Mouse (Mus musculus) hindbrain, embryonic 11.5 days (tissue): ENCODE measurements around the gene Pth2. TPM values are rescaled to one million over a fixed set of nuclear protein-coding genes. Genes with fewer than 3 reads are reported as not detected.

Experiments
- ATAC-seq: fragments of 200-750 bp; cut with Nextera tagmentation; 2 replicates; pipeline ENCODE4 v1.8.0; 2017; ENCODE audit warnings: mild to moderate bottlenecking, moderate TSS enrichment, moderate library complexity; ENCODE audit not compliant: low FRiP score
- DNase-seq: peaks from one replicate; pipeline ENCODE4 v3.0.0-alpha.2; 2015; ENCODE audit warnings: low spot score
- H3K27ac ChIP-seq: fragments of 300-500 bp; sonication (generic); 2 replicates; pipeline ENCODE4 v1.5.1; 2014; ENCODE audit warnings: mild to moderate bottlenecking, low read depth, low read length
- H3K27me3 ChIP-seq: fragments of 300-500 bp; sonication (generic); 2 replicates; pipeline ENCODE4 v1.6.1; 2014; ENCODE audit warnings: mild to moderate bottlenecking, low read length, moderate library complexity, mixed read lengths; ENCODE audit not compliant: control insufficient read depth, insufficient read depth
- H3K36me3 ChIP-seq: fragments of 300-500 bp; sonication (generic); 2 replicates; pipeline ENCODE4 v1.6.1; 2014; ENCODE audit warnings: mild to moderate bottlenecking, low read length, moderate library complexity, mixed read lengths; ENCODE audit not compliant: control insufficient read depth, insufficient read depth
- H3K4me1 ChIP-seq: fragments of 300-500 bp; sonication (generic); replicated peaks from 2 replicates; pipeline ENCODE4 v1.6.1; 2014; ENCODE audit warnings: low read length, mixed read lengths; ENCODE audit not compliant: control insufficient read depth, insufficient read depth
- H3K4me2 ChIP-seq: fragments of 300-500 bp; sonication (generic); replicated peaks from 2 replicates; pipeline ENCODE4 v1.6.1; 2014; ENCODE audit warnings: mild to moderate bottlenecking, low read depth, low read length
- H3K4me3 ChIP-seq: fragments of 300-500 bp; sonication (generic); 2 replicates; pipeline ENCODE4 v1.5.1; 2014; ENCODE audit warnings: low read depth, low read length
- H3K9ac ChIP-seq: fragments of 300-500 bp; sonication (generic); 2 replicates; pipeline ENCODE4 v1.6.1; 2014; ENCODE audit warnings: low read depth, low read length
- H3K9me3 ChIP-seq: fragments of 300-500 bp; sonication (generic); 2 replicates; pipeline ENCODE4 v1.6.1; 2016; ENCODE audit warnings: low read length; ENCODE audit not compliant: control insufficient read depth
- WGBS: fragments of 180-500 bp; shearing (Covaris S2); extraction: QIAGEN DNeasy Blood & Tissue Kit; methylation state at CpG from one replicate; pipeline ENCODE4 v1.1.7; 2014; 5-methylcytosine and 5-hydroxymethylcytosine counted together
- polyA plus RNA-seq: library from polyadenylated mRNA; unstranded; fragments of >200 nt; fragmentation: Nextera tagmentation; extraction: Ambion mirVana; gene quantifications from 2 replicates; pipeline ENCODE4 v1.2.1, GENCODE M21; 2014

Gene Pth2
- polyA plus RNA-seq, 1 experiment from 2014 or later = not detected

DNA sequence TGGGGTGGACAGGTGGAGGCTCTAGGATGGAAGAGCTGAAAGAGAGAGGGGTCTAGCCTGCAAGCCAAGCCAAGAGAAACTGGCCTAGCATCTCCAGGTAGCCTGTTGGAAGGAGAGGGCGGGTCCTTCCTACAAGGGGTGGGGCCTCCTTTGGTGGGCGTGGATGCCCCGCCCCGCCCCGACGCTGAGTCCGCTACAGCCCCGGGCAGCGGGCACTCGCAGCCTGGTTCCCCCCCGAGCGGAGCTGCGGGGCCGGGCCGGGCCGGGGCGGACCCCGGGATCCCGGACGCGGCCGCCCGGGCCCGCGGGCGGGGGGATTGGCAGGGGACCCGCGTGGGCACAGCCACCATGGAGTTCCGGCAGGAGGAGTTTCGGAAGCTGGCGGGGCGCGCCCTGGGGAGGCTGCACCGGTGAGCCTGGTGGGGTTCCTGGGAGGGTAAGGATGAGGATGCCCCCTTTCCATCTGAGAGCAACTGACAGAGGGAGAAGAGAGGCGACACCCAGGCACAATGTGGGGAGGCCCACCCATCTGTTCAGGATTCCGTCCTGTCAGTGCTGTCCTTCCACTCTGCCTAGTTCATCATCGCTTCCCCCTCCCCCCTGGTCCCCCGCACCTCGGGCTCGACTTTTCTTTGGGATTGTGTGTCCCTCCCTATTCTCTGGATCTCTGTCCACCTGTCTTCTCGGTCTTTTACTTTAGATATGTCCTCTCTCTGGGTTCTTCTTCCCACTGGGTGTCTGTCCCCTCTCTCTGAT lies 16.9 kb upstream of the Pth2 start, which contains the start of gene Slc17a7:
Gene Slc17a7 (plus strand): TSS at position 215 of the 756 bp plus-strand sequence.
- Histone ChIP-seq H3K27ac (no peak within 1 kb of the TSS), H3K9me3 (no peaks in the 10 kb centered on the region), H3K4me1 (peaks cover 11% of the 10 kb centered on the region), H3K4me3 (peak within 1 kb of the TSS; percentile 34), H3K36me3 (no peaks in the 10 kb centered on the region), H3K9ac (peak within 1 kb of the TSS; percentile 34; the same call in 1 of the 2 replicates), H3K27me3 (peaks cover 63% of the 10 kb centered on the region), H3K4me2 (peak within 1 kb of the TSS; percentile 59)
- ATAC-seq = no peak
- peak; percentile 44 for DNase-seq
- WGBS = 2% methylated on average over 39 of the region's 41 CpGs

DNA sequence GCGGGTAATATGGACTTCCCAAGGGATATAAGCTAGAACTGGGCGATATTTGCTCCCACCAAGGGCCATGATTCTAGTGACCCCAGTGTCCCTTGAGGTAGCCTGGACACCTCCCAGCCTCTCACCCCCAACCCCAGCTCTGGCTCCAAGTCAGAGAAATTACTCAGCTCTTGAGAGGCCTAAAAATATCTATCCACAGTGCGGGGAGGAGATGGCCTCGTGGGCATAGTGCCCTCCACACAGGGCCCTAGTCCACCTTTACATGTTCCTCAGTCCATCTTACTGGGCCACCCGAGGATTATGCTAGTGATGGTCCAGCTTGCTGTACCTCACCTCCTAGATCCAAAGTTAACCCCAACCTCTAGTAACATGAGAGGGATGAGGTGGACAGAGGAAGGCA lies 16.0 kb upstream of the Pth2 start:
- no peak overlapping the region for H3K27ac ChIP-seq
- DNase-seq (no peak), ATAC-seq (no peak)
- 67% methylated on average over 5 of the region's 5 CpGs for WGBS
- peaks cover 11% of the 10 kb centered on the region for H3K4me1 ChIP-seq
- H3K4me2 ChIP-seq = no peak overlapping the region
- no peak overlapping the region for H3K4me3 ChIP-seq
- H3K9ac ChIP-seq = no peak overlapping the region
- H3K9me3 ChIP-seq = peaks cover 7% of the 10 kb centered on the region
- peaks cover 72% of the 10 kb centered on the region for H3K27me3 ChIP-seq
- no peaks in the 10 kb centered on the region for H3K36me3 ChIP-seq

DNA sequence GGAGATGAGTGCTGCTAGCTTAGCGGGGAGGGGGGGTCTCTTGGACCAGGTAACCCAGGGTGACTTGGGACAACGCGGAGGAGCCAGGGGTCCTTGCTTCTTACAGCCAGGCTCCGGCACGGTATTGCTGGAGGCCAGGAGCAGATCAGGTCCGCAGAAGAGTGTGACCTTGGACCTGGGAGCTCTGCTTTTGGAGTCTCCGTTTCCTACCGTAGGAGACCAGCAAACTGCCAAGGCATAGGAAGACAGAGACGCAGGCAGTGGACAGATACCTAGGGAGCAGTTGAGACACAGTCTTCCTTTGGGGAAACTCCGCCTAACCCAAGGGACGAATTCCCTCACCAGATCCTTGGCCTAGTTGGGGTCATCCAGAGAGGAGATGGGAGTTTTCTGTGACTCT lies 15.1 kb upstream of the Pth2 start:
- ATAC-seq = no peak
- Histone ChIP-seq H3K4me3 (no peak overlapping the region), H3K4me1 (peaks cover 11% of the 10 kb centered on the region), H3K4me2 (no peak overlapping the region), H3K27ac (no peak overlapping the region), H3K9ac (no peak overlapping the region), H3K27me3 (peaks cover 72% of the 10 kb centered on the region), H3K9me3 (peaks cover 11% of the 10 kb centered on the region), H3K36me3 (no peaks in the 10 kb centered on the region)
- no peak for DNase-seq
- WGBS = 53% methylated on average over 11 of the region's 11 CpGs

DNA sequence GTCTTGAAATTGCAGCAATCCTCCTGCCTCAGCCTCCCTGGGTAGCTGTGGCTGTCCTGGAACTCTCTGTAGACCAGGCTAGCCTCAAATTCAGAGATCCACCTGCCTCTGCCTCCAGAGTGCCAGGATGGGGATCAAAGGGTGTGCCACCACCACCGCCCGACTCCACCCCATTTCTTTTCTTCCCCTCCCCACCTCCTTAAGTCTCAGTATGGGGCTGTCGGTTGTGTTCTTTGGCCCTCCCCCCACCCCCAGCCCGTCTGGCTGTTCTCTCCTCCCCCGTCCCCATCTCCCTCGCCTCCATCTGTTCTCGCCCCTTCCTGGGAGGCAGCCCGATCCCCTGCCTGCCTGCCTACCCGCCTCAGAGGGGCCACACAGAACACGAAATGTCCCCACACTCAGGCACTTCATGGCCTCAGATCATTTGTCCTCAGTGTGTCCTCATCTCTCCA lies 13.8 kb upstream of the Pth2 start:
- Histone ChIP-seq H3K4me2 (no peak overlapping the region), H3K4me3 (no peak overlapping the region), H3K9me3 (peaks cover 11% of the 10 kb centered on the region), H3K4me1 (peaks cover 11% of the 10 kb centered on the region), H3K36me3 (no peaks in the 10 kb centered on the region), H3K9ac (no peak overlapping the region), H3K27ac (no peak overlapping the region), H3K27me3 (peaks cover 78% of the 10 kb centered on the region)
- no peak for ATAC-seq
- 22% methylated on average over 10 of the region's 10 CpGs for WGBS
- DNase-seq = no peak

DNA sequence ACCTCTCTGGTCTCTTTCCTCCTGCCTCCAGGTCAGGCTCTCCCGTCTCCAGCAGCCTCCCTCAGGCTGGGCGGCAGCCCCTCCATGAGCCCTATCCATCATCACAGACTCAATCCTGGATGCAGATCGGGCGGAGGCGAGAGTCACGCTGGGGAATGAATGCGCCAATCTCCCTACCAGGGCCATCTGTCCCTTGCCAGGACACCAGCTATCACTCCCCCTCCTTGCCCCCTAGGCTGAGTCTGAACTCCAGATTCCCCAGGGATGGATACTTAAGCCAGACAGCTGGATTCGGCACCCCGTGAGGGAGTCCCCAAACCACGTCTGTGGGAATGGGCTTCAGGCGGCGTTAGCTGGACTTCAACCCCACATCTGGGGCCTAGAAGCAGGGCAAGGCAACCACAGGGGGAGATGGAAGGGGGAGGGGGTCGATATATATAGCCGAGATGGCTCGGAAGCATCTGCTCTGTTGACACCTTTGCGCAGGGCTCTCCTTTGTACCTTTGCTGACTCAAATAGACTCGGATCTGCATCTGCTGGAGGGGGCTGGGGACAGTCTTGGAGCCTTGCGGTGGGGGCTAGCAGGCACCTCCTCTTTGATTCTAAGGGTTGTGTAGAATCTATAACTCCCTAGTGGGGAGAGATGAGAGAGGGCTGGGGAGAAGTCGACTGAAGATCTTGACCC lies 12.9 kb upstream of the Pth2 start:
- peak; percentile 51 for DNase-seq
- Histone ChIP-seq H3K9me3 (peaks cover 13% of the 10 kb centered on the region), H3K4me2 (peak overlapping the region; percentile 7; the same call in 1 of the 2 replicates), H3K9ac (no peak overlapping the region), H3K4me3 (no peak overlapping the region), H3K36me3 (no peaks in the 10 kb centered on the region), H3K27me3 (peaks cover 74% of the 10 kb centered on the region), H3K27ac (peak overlapping the region; percentile 45; the same call in 1 of the 2 replicates), H3K4me1 (peaks cover 6% of the 10 kb centered on the region)
- WGBS = 2% methylated on average over 19 of the region's 19 CpGs
- ATAC-seq = peak; percentile 31; the same call in 1 of the 2 replicates

DNA sequence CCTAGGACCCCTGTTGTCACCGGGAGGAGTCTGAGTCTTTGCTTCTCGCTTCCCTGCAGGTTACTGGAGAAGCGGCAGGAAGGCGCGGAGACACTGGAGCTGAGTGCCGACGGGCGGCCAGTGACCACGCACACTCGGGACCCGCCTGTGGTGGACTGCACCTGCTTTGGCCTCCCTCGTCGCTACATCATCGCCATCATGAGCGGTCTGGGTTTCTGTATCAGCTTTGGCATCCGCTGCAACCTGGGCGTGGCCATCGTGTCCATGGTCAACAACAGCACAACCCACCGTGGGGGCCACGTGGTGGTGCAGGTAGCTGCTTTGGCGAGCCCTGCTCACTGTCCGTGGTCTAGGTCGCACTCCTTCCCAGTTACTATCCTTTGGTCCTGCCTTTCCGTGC lies 12.1 kb upstream of the Pth2 start:
- 7% methylated on average over 24 of the region's 24 CpGs for WGBS
- no peak for DNase-seq
- H3K4me2 ChIP-seq = 0 out of 2 replicates have a peak overlapping the region, but pooled peaks have one; percentile 14
- no peaks in the 10 kb centered on the region for H3K36me3 ChIP-seq
- no peak overlapping the region for H3K9ac ChIP-seq
- peaks cover 14% of the 10 kb centered on the region for H3K9me3 ChIP-seq
- no peak overlapping the region for H3K4me3 ChIP-seq
- no peak overlapping the region for H3K27ac ChIP-seq
- peaks cover 66% of the 10 kb centered on the region for H3K27me3 ChIP-seq
- ATAC-seq = no peak
- peaks cover 6% of the 10 kb centered on the region for H3K4me1 ChIP-seq

DNA sequence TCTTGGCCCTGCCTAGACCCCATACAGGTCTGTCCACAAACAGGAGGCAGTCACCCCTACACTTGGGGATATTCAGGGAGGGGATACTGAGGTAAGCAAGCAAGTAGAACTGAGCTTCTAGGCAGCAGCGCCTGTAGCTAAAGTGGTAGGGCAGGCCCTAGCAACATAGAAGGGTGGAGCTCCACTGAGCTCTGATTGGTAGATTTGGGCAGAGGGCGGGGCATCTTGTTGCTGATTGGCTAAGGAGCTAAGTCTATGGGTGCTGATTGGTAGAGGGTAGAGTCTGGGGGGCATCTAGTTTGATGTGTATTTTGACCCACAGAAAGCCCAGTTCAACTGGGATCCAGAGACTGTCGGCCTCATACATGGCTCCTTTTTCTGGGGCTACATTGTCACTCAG lies 11.3 kb upstream of the Pth2 start:
- DNase-seq (no peak), ATAC-seq (no peak)
- no peaks in the 10 kb centered on the region for H3K36me3 ChIP-seq
- H3K27ac ChIP-seq = no peak overlapping the region
- no peak overlapping the region for H3K4me3 ChIP-seq
- no peak overlapping the region for H3K9ac ChIP-seq
- 86% methylated on average over 3 of the region's 3 CpGs for WGBS
- H3K9me3 ChIP-seq = peaks cover 14% of the 10 kb centered on the region
- H3K27me3 ChIP-seq = peaks cover 65% of the 10 kb centered on the region
- 0 out of 2 replicates have a peak, but pooled peaks cover 2% of the 10 kb centered on the region for H3K4me1 ChIP-seq
- H3K4me2 ChIP-seq = no peak overlapping the region

DNA sequence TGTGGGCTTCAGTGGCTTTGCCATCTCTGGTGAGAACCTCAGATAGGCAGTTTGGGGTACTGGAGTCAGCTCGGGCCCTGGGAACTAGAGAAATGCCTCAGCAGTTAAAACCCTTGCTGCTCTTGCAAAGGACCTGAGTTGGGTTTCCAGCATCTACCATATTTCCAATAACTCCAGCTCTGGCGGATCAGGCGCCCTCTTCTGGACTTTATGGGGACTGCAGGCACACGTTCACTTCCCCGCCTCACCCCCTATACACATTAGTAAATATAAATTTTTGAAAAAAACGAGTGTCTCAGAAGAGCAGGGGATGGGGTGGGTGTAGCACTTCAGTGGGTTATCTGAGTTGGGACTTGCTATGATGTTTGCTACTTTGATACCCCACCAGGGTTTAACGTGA lies 7.8 kb upstream of the Pth2 start:
- 61% methylated on average over 7 of the region's 7 CpGs for WGBS

More for the DNA sequence above, 7.8 kb upstream of the Pth2 start:
- no peak overlapping the region for H3K4me2 ChIP-seq
- H3K27me3 ChIP-seq = peaks cover 68% of the 10 kb centered on the region
- ATAC-seq = no peak
- H3K4me3 ChIP-seq = no peak overlapping the region
- H3K27ac ChIP-seq = no peak overlapping the region
- DNase-seq = peak; percentile 34
- H3K9ac ChIP-seq = no peak overlapping the region
- peaks cover 14% of the 10 kb centered on the region for H3K9me3 ChIP-seq
- H3K36me3 ChIP-seq = no peaks in the 10 kb centered on the region
- peaks cover 8% of the 10 kb centered on the region; the same call in 1 of the 2 replicates for H3K4me1 ChIP-seq
